Mouse (Mus musculus) kidney, postnatal 36 days (tissue): ENCODE measurements at regions not wholly inside any gene's neighbourhood (a gene's known extent, or its start where the extent isn't known, plus 50 kb on each side); places are given as distances from the start of the nearest gene placed in this dataset.

Source experiments
- DNase-seq, 2 experiments: peaks; one replicate each; pipeline ENCODE4 v3.0.0; 2021 to 2022; ENCODE audit warnings: mixed read lengths in 2 of 2

- no peak for DNase-seq
Observed at GRCm38 (mm10) chr4:98282275-98282674, 100.8 kb downstream of the Tm2d1 start.

GRCm38 (mm10) chr4:98258336-98258735 is 124.8 kb downstream of the Tm2d1 start:
- no peak for DNase-seq

GRCm38 (mm10) chr4:98257711-98258110 is 125.4 kb downstream of the Tm2d1 start:
- no peak for DNase-seq

GRCm38 (mm10) chr4:98254856-98255853 is 128.0 kb downstream of the Tm2d1 start:
- DNase-seq: peak; percentile 36 to 73

GRCm38 (mm10) chr4:98243941-98244929 is 138.9 kb downstream of the Tm2d1 start:
- peak; percentile 14 to 29 for DNase-seq

GRCm38 (mm10) chr4:98243502-98243901 is 139.6 kb downstream of the Tm2d1 start:
- DNase-seq: peak; percentile 45 to 73

GRCm38 (mm10) chr4:98241921-98242320 is 141.2 kb downstream of the Tm2d1 start:
- no peak for DNase-seq

- DNase-seq: no peak
Observed at GRCm38 (mm10) chr4:98240289-98240688, 142.8 kb downstream of the Tm2d1 start.

GRCm38 (mm10) chr4:98238075-98238474 is 145.0 kb downstream of the Tm2d1 start:
- no peak for DNase-seq

GRCm38 (mm10) chr4:98237475-98237874 is 145.6 kb downstream of the Tm2d1 start:
- DNase-seq: no peak

- no peak for DNase-seq
Observed at GRCm38 (mm10) chr4:98236006-98236783, 146.9 kb downstream of the Tm2d1 start.

GRCm38 (mm10) chr4:98228193-98228592 is 154.9 kb downstream of the Tm2d1 start:
- no peak for DNase-seq

- no peak for DNase-seq
Observed at GRCm38 (mm10) chr4:98224366-98224765, 158.7 kb downstream of the Tm2d1 start.

- no peak for DNase-seq
Observed at GRCm38 (mm10) chr4:98223429-98223828, 159.7 kb downstream of the Tm2d1 start.

- peak in 1 of 2 experiments; percentile 31 for DNase-seq
Observed at GRCm38 (mm10) chr4:98221566-98221965, 161.5 kb downstream of the Tm2d1 start.

- DNase-seq: no peak
Observed at GRCm38 (mm10) chr4:98215218-98215617, 167.9 kb downstream of the Tm2d1 start.

- DNase-seq: no peak
Observed at GRCm38 (mm10) chr4:98207446-98207845, 175.7 kb downstream of the Tm2d1 start.

- DNase-seq: peak in 1 of 2 experiments; percentile 4
Observed at GRCm38 (mm10) chr4:98206245-98206970, 176.7 kb downstream of the Tm2d1 start.

GRCm38 (mm10) chr4:98203129-98203528 is 180.0 kb downstream of the Tm2d1 start:
- no peak for DNase-seq

GRCm38 (mm10) chr4:98202232-98202631 is 180.9 kb downstream of the Tm2d1 start:
- no peak for DNase-seq

- no peak for DNase-seq
Observed at GRCm38 (mm10) chr4:98201102-98201501, 182.0 kb downstream of the Tm2d1 start.

GRCm38 (mm10) chr4:98200701-98201100 is 182.4 kb downstream of the Tm2d1 start:
- no peak for DNase-seq
